Mouse (Mus musculus): ENCODE measurements around the gene Jmjd4. TPM values are rescaled to one million over a fixed set of nuclear protein-coding genes. Genes with fewer than 3 reads are reported as not detected.

The Jmjd4 gene
- 35.5 and 37.5 TPM in 2 replicates for total RNA-seq (2014; rRNA removed)
- 21.2 and 22.9 TPM in 2 replicates for polyA plus RNA-seq (2015; fragmentation: Nextera tagmentation; extraction: Ambion mirVana)

GRCm38 (mm10) chr11:59449741-59450229, at the start of gene Jmjd4:
Jmjd4 (plus strand) TSS chr11:59450045.
- TF ChIP-seq CTCF (IDR thresholded peaks at IDR 0.05; ENCODE audit: low read depth) = no peak
- DNase-seq (ENCODE audit: low spot score) (peak; percentile 97), ATAC-seq (peak; percentile 97)
- no peaks in the 10 kb centered on the region for H3K27me3 ChIP-seq (ENCODE audit: insufficient read depth, low read length)
- H3K9ac ChIP-seq (replicated peaks; ENCODE audit: low read length) = peak within 1 kb of the TSS; percentile 83
- H3K4me3 ChIP-seq (ENCODE audit: low read length) = peak within 1 kb of the TSS; percentile 77
- WGBS = 0% methylated on average over 35 of the region's 40 CpGs
- peaks cover 8% of the 10 kb centered on the region; the same call in 1 of the 2 replicates for H3K36me3 ChIP-seq (ENCODE audit: insufficient read depth, low read length)
- H3K4me2 ChIP-seq (ENCODE audit: low read depth, low read length) = peak within 1 kb of the TSS; percentile 96
- no peaks in the 10 kb centered on the region for H3K9me3 ChIP-seq (ENCODE audit: low read length)
- peak within 1 kb of the TSS; percentile 89 for H3K27ac ChIP-seq
- H3K4me1 ChIP-seq (ENCODE audit: insufficient read depth, low read length) = peaks cover 19% of the 10 kb centered on the region; the same call in 1 of the 2 replicates

- H3K9ac ChIP-seq (replicated peaks; ENCODE audit: low read length) = no peak overlapping the region
- no peak for DNase-seq (ENCODE audit: low spot score)
- TF ChIP-seq CTCF (IDR thresholded peaks at IDR 0.05; ENCODE audit: low read depth) = no peak
- no peaks in the 10 kb centered on the region for H3K4me1 ChIP-seq (ENCODE audit: insufficient read depth, low read length)
- WGBS = 75% methylated on average over 2 of the region's 2 CpGs
- no peak overlapping the region for H3K4me3 ChIP-seq (ENCODE audit: low read length)
- H3K4me2 ChIP-seq (ENCODE audit: low read depth, low read length) = no peak overlapping the region
- no peak for ATAC-seq
- H3K36me3 ChIP-seq (ENCODE audit: insufficient read depth, low read length) = peaks cover 14% of the 10 kb centered on the region; the same call in 1 of the 2 replicates
- H3K27me3 ChIP-seq (ENCODE audit: insufficient read depth, low read length) = no peaks in the 10 kb centered on the region
- H3K27ac ChIP-seq = no peak overlapping the region
- H3K9me3 ChIP-seq (ENCODE audit: low read length) = no peaks in the 10 kb centered on the region
Observed at GRCm38 (mm10) chr11:59400876-59401275, 49.0 kb upstream of the Jmjd4 start.

GRCm38 (mm10) chr11:59405761-59406160, 44.1 kb upstream of the Jmjd4 start:
- WGBS = 68% methylated on average over 1 of the region's 1 CpGs
- Histone ChIP-seq H3K27me3 (ENCODE audit: insufficient read depth, low read length) (no peaks in the 10 kb centered on the region), H3K27ac (no peak overlapping the region), H3K4me3 (ENCODE audit: low read length) (no peak overlapping the region), H3K36me3 (ENCODE audit: insufficient read depth, low read length) (peaks cover 27% of the 10 kb centered on the region; the same call in 1 of the 2 replicates), H3K4me2 (ENCODE audit: low read depth, low read length) (no peak overlapping the region), H3K4me1 (ENCODE audit: insufficient read depth, low read length) (no peaks in the 10 kb centered on the region), H3K9me3 (ENCODE audit: low read length) (no peaks in the 10 kb centered on the region), H3K9ac (replicated peaks; ENCODE audit: low read length) (no peak overlapping the region)
- TF ChIP-seq CTCF (IDR thresholded peaks at IDR 0.05; ENCODE audit: low read depth) = no peak
- ATAC-seq = no peak
- DNase-seq (ENCODE audit: low spot score) = no peak

- 85% methylated on average over 2 of the region's 2 CpGs for WGBS
- Histone ChIP-seq H3K4me2 (ENCODE audit: low read depth, low read length) (no peak overlapping the region), H3K27me3 (ENCODE audit: insufficient read depth, low read length) (no peaks in the 10 kb centered on the region), H3K9ac (replicated peaks; ENCODE audit: low read length) (no peak overlapping the region), H3K36me3 (ENCODE audit: insufficient read depth, low read length) (peaks cover 13% of the 10 kb centered on the region; the same call in 1 of the 2 replicates), H3K4me3 (ENCODE audit: low read length) (no peak overlapping the region), H3K9me3 (ENCODE audit: low read length) (no peaks in the 10 kb centered on the region), H3K4me1 (ENCODE audit: insufficient read depth, low read length) (no peaks in the 10 kb centered on the region), H3K27ac (no peak overlapping the region)
- no peak for DNase-seq (ENCODE audit: low spot score)
- no peak for TF ChIP-seq CTCF (IDR thresholded peaks at IDR 0.05; ENCODE audit: low read depth)
- ATAC-seq = no peak
Observed at GRCm38 (mm10) chr11:59410851-59411250, 39.0 kb upstream of the Jmjd4 start.

GRCm38 (mm10) chr11:59412058-59412457, 37.8 kb upstream of the Jmjd4 start:
- Histone ChIP-seq H3K4me1 (ENCODE audit: insufficient read depth, low read length) (no peaks in the 10 kb centered on the region), H3K27me3 (ENCODE audit: insufficient read depth, low read length) (no peaks in the 10 kb centered on the region), H3K4me2 (ENCODE audit: low read depth, low read length) (no peak overlapping the region), H3K27ac (no peak overlapping the region), H3K36me3 (ENCODE audit: insufficient read depth, low read length) (peaks cover 8% of the 10 kb centered on the region; the same call in 1 of the 2 replicates), H3K9me3 (ENCODE audit: low read length) (no peaks in the 10 kb centered on the region), H3K9ac (replicated peaks; ENCODE audit: low read length) (no peak overlapping the region), H3K4me3 (ENCODE audit: low read length) (no peak overlapping the region)
- ATAC-seq (no peak), DNase-seq (ENCODE audit: low spot score) (no peak)
- WGBS = 46% methylated on average over 6 of the region's 6 CpGs
- TF ChIP-seq CTCF (IDR thresholded peaks at IDR 0.05; ENCODE audit: low read depth) = no peak

GRCm38 (mm10) chr11:59412999-59413863, 36.6 kb upstream of the Jmjd4 start:
- no peak for TF ChIP-seq CTCF (IDR thresholded peaks at IDR 0.05; ENCODE audit: low read depth)
- Histone ChIP-seq H3K36me3 (ENCODE audit: insufficient read depth, low read length) (peaks cover 3% of the 10 kb centered on the region; the same call in 1 of the 2 replicates), H3K27me3 (ENCODE audit: insufficient read depth, low read length) (no peaks in the 10 kb centered on the region), H3K9ac (replicated peaks; ENCODE audit: low read length) (no peak overlapping the region), H3K27ac (no peak overlapping the region), H3K9me3 (ENCODE audit: low read length) (no peaks in the 10 kb centered on the region), H3K4me3 (ENCODE audit: low read length) (no peak overlapping the region), H3K4me2 (ENCODE audit: low read depth, low read length) (no peak overlapping the region), H3K4me1 (ENCODE audit: insufficient read depth, low read length) (no peaks in the 10 kb centered on the region)
- WGBS = 78% methylated on average over 13 of the region's 13 CpGs
- ATAC-seq (no peak), DNase-seq (ENCODE audit: low spot score) (no peak)

All from hindbrain, postnatal 0 days (tissue).